Mouse (Mus musculus) bone marrow, adult 2 months (tissue): ENCODE measurements around the gene Phyhd1.

ENCODE experiments used
- CTCF ChIP-seq: fragments of 200-500 bp; IDR thresholded peaks from 2 replicates; pipeline ENCODE4 v1.5.1; 2011; ENCODE audit warnings: low read length, control low read depth; ENCODE audit not compliant: control insufficient read depth, insufficient read depth
- POLR2A ChIP-seq: fragments of 200-500 bp; IDR thresholded peaks from 2 replicates; pipeline ENCODE4 v1.6.1; 2011; ENCODE audit warnings: low read depth, mild to moderate bottlenecking, control low read depth, low read length, borderline replicate concordance; ENCODE audit not compliant: control insufficient read depth

DNA sequence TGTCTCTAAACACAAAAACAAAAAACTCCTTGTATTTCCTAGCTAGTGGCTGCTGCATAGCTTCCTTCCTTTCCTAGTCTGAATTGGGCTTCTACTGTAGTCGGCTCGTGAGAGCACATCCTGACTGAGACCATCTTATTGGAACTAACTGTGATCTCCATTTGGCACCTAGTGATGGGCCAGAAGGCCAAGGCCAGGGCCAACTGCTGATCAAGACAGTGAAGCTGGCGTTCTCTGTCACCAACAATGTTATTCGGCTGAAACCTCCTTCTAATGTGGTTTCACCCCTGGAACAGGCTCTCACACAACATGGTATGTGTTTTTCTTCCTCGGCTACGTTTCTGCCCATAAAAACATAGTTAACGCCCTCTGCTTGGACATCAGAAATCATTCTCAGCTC lies 61.3 kb downstream of the Phyhd1 start:
- TF ChIP-seq CTCF = no peak
- TF ChIP-seq POLR2A = no peak
